Mouse (Mus musculus): ENCODE measurements around the gene Fbxo24. TPM values are rescaled to one million over a fixed set of nuclear protein-coding genes. Genes with fewer than 3 reads are reported as not detected.
A peak's percentile ranks its signal among the peaks of the same experiment; 100 is the strongest.

Gene Fbxo24
- polyA plus RNA-seq (2014; fragmentation: Nextera tagmentation; extraction: Ambion mirVana), result 0.09 and 0.18 TPM in 2 replicates

GRCm38 (mm10) chr5:137628498-137629305 lies at the start of gene Fbxo24, which contains the start of the genes Lrch4 and Gm20605:
Fbxo24 (minus strand) TSS chr5:137629002.
Lrch4 (plus strand) TSS chr5:137629121.
Gm20605 (plus strand) TSS chr5:137629175.
- peak; percentile 100 for DNase-seq
- H3K27ac ChIP-seq (replicated peaks; ENCODE audit: low read depth, low read length), result peak within 1 kb of the TSS; percentile 90
- under 1% methylated on average over 46 of the region's 46 CpGs for WGBS
- H3K4me3 ChIP-seq (replicated peaks; ENCODE audit: low read depth, low read length), result peak within 1 kb of the TSS; percentile 94
- no peaks in the 10 kb centered on the region for H3K9me3 ChIP-seq (ENCODE audit: control insufficient read depth, low read length)
- H3K36me3 ChIP-seq (ENCODE audit: control insufficient read depth, insufficient read depth, low read length), result peaks cover 8% of the 10 kb centered on the region
- ATAC-seq (ENCODE audit: low FRiP score, low TSS enrichment), result peak; percentile 98
- peaks cover 25% of the 10 kb centered on the region for H3K4me1 ChIP-seq (ENCODE audit: control insufficient read depth, insufficient read depth, low read length)
- no peaks in the 10 kb centered on the region for H3K27me3 ChIP-seq (ENCODE audit: control insufficient read depth, insufficient read depth, low read length)
- H3K9ac ChIP-seq (replicated peaks; ENCODE audit: low read length), result peak within 1 kb of the TSS; percentile 79
- peak within 1 kb of the TSS; percentile 92 for H3K4me2 ChIP-seq (ENCODE audit: low read length)

GRCm38 (mm10) chr5:137677859-137678258 lies 49.1 kb upstream of the Fbxo24 start:
- Histone ChIP-seq H3K4me1 (ENCODE audit: control insufficient read depth, insufficient read depth, low read length) (peaks cover 7% of the 10 kb centered on the region), H3K4me3 (replicated peaks; ENCODE audit: low read depth, low read length) (no peak overlapping the region), H3K27me3 (ENCODE audit: control insufficient read depth, insufficient read depth, low read length) (no peaks in the 10 kb centered on the region), H3K9me3 (ENCODE audit: control insufficient read depth, low read length) (no peaks in the 10 kb centered on the region), H3K27ac (replicated peaks; ENCODE audit: low read depth, low read length) (no peak overlapping the region), H3K9ac (replicated peaks; ENCODE audit: low read length) (no peak overlapping the region), H3K4me2 (ENCODE audit: low read length) (no peak overlapping the region), H3K36me3 (ENCODE audit: control insufficient read depth, insufficient read depth, low read length) (no peaks in the 10 kb centered on the region)
- ATAC-seq (ENCODE audit: low FRiP score, low TSS enrichment), result no peak
- WGBS, result 96% methylated on average over 8 of the region's 8 CpGs
- no peak for DNase-seq

GRCm38 (mm10) chr5:137674786-137675185 lies 46.0 kb upstream of the Fbxo24 start:
- ATAC-seq (ENCODE audit: low FRiP score, low TSS enrichment) (no peak), DNase-seq (no peak)
- WGBS, result 95% methylated on average over 8 of the region's 8 CpGs
- no peak overlapping the region for H3K27ac ChIP-seq (replicated peaks; ENCODE audit: low read depth, low read length)
- H3K4me2 ChIP-seq (ENCODE audit: low read length), result no peak overlapping the region
- H3K36me3 ChIP-seq (ENCODE audit: control insufficient read depth, insufficient read depth, low read length), result no peaks in the 10 kb centered on the region
- H3K4me3 ChIP-seq (replicated peaks; ENCODE audit: low read depth, low read length), result no peak overlapping the region
- H3K4me1 ChIP-seq (ENCODE audit: control insufficient read depth, insufficient read depth, low read length), result no peaks in the 10 kb centered on the region
- H3K9ac ChIP-seq (replicated peaks; ENCODE audit: low read length), result no peak overlapping the region
- H3K27me3 ChIP-seq (ENCODE audit: control insufficient read depth, insufficient read depth, low read length), result no peaks in the 10 kb centered on the region
- H3K9me3 ChIP-seq (ENCODE audit: control insufficient read depth, low read length), result no peaks in the 10 kb centered on the region

- DNase-seq (no peak), ATAC-seq (ENCODE audit: low FRiP score, low TSS enrichment) (no peak)
- H3K27me3 ChIP-seq (ENCODE audit: control insufficient read depth, insufficient read depth, low read length), result no peaks in the 10 kb centered on the region
- H3K27ac ChIP-seq (replicated peaks; ENCODE audit: low read depth, low read length), result no peak overlapping the region
- 93% methylated on average over 6 of the region's 6 CpGs for WGBS
- H3K36me3 ChIP-seq (ENCODE audit: control insufficient read depth, insufficient read depth, low read length), result no peaks in the 10 kb centered on the region
- H3K4me1 ChIP-seq (ENCODE audit: control insufficient read depth, insufficient read depth, low read length), result no peaks in the 10 kb centered on the region
- H3K9ac ChIP-seq (replicated peaks; ENCODE audit: low read length), result no peak overlapping the region
- no peak overlapping the region for H3K4me2 ChIP-seq (ENCODE audit: low read length)
- H3K4me3 ChIP-seq (replicated peaks; ENCODE audit: low read depth, low read length), result no peak overlapping the region
- H3K9me3 ChIP-seq (ENCODE audit: control insufficient read depth, low read length), result no peaks in the 10 kb centered on the region
Observed at GRCm38 (mm10) chr5:137673015-137673414, 44.2 kb upstream of the Fbxo24 start.

- H3K27ac ChIP-seq (replicated peaks; ENCODE audit: low read depth, low read length), result no peak overlapping the region
- DNase-seq (no peak), ATAC-seq (ENCODE audit: low FRiP score, low TSS enrichment) (no peak)
- no peaks in the 10 kb centered on the region for H3K4me1 ChIP-seq (ENCODE audit: control insufficient read depth, insufficient read depth, low read length)
- no peak overlapping the region for H3K4me2 ChIP-seq (ENCODE audit: low read length)
- H3K36me3 ChIP-seq (ENCODE audit: control insufficient read depth, insufficient read depth, low read length), result peaks cover 3% of the 10 kb centered on the region
- no peak overlapping the region for H3K4me3 ChIP-seq (replicated peaks; ENCODE audit: low read depth, low read length)
- 81% methylated on average over 5 of the region's 5 CpGs for WGBS
- no peak overlapping the region for H3K9ac ChIP-seq (replicated peaks; ENCODE audit: low read length)
- H3K9me3 ChIP-seq (ENCODE audit: control insufficient read depth, low read length), result no peaks in the 10 kb centered on the region
- no peaks in the 10 kb centered on the region for H3K27me3 ChIP-seq (ENCODE audit: control insufficient read depth, insufficient read depth, low read length)
Observed at GRCm38 (mm10) chr5:137672361-137672760, 43.6 kb upstream of the Fbxo24 start.

GRCm38 (mm10) chr5:137671443-137672240 lies 42.8 kb upstream of the Fbxo24 start:
- Histone ChIP-seq H3K9me3 (ENCODE audit: control insufficient read depth, low read length) (no peaks in the 10 kb centered on the region), H3K27ac (replicated peaks; ENCODE audit: low read depth, low read length) (peak overlapping the region; percentile 22; the same call in 1 of the 2 replicates), H3K9ac (replicated peaks; ENCODE audit: low read length) (no peak overlapping the region; the same call in 1 of the 2 replicates), H3K4me1 (ENCODE audit: control insufficient read depth, insufficient read depth, low read length) (no peaks in the 10 kb centered on the region), H3K4me2 (ENCODE audit: low read length) (no peak overlapping the region), H3K4me3 (replicated peaks; ENCODE audit: low read depth, low read length) (no peak overlapping the region), H3K27me3 (ENCODE audit: control insufficient read depth, insufficient read depth, low read length) (no peaks in the 10 kb centered on the region), H3K36me3 (ENCODE audit: control insufficient read depth, insufficient read depth, low read length) (peaks cover 10% of the 10 kb centered on the region)
- DNase-seq (no peak), ATAC-seq (ENCODE audit: low FRiP score, low TSS enrichment) (no peak)
- WGBS, result 57% methylated on average over 9 of the region's 9 CpGs

- H3K9me3 ChIP-seq (ENCODE audit: control insufficient read depth, low read length), result no peaks in the 10 kb centered on the region
- no peaks in the 10 kb centered on the region for H3K27me3 ChIP-seq (ENCODE audit: control insufficient read depth, insufficient read depth, low read length)
- ATAC-seq (ENCODE audit: low FRiP score, low TSS enrichment) (no peak), DNase-seq (no peak)
- no peaks in the 10 kb centered on the region for H3K4me1 ChIP-seq (ENCODE audit: control insufficient read depth, insufficient read depth, low read length)
- H3K9ac ChIP-seq (replicated peaks; ENCODE audit: low read length), result no peak overlapping the region
- no peak overlapping the region for H3K4me2 ChIP-seq (ENCODE audit: low read length)
- peaks cover 22% of the 10 kb centered on the region for H3K36me3 ChIP-seq (ENCODE audit: control insufficient read depth, insufficient read depth, low read length)
- H3K27ac ChIP-seq (replicated peaks; ENCODE audit: low read depth, low read length), result no peak overlapping the region
- WGBS, result 96% methylated on average over 1 of the region's 1 CpGs
- no peak overlapping the region for H3K4me3 ChIP-seq (replicated peaks; ENCODE audit: low read depth, low read length)
Observed at GRCm38 (mm10) chr5:137670240-137670639, 41.4 kb upstream of the Fbxo24 start.

- Histone ChIP-seq H3K4me3 (replicated peaks; ENCODE audit: low read depth, low read length) (no peak overlapping the region), H3K9me3 (ENCODE audit: control insufficient read depth, low read length) (no peaks in the 10 kb centered on the region), H3K4me2 (ENCODE audit: low read length) (no peak overlapping the region), H3K9ac (replicated peaks; ENCODE audit: low read length) (no peak overlapping the region), H3K36me3 (ENCODE audit: control insufficient read depth, insufficient read depth, low read length) (peaks cover 28% of the 10 kb centered on the region), H3K27ac (replicated peaks; ENCODE audit: low read depth, low read length) (no peak overlapping the region), H3K27me3 (ENCODE audit: control insufficient read depth, insufficient read depth, low read length) (no peaks in the 10 kb centered on the region), H3K4me1 (ENCODE audit: control insufficient read depth, insufficient read depth, low read length) (no peaks in the 10 kb centered on the region)
- ATAC-seq (ENCODE audit: low FRiP score, low TSS enrichment), result no peak
- 66% methylated on average over 10 of the region's 10 CpGs for WGBS
- DNase-seq, result peak; percentile 24
Observed at GRCm38 (mm10) chr5:137668971-137669370, 40.2 kb upstream of the Fbxo24 start.

Data from midbrain, embryonic 14.5 days (tissue).